Mouse (Mus musculus): ENCODE data around the gene B230217C12Rik. TPM values are rescaled to one million over a fixed set of nuclear protein-coding genes. Genes with fewer than 3 reads are reported as not detected.

Gene B230217C12Rik
- 0.58 and 0.85 TPM in 2 replicates for polyA plus RNA-seq (2012; ENCODE audit: low replicate concordance)

GRCm38 (mm10) chr11:97840539-97840954, at the start of gene B230217C12Rik:
B230217C12Rik (plus strand) TSS chr11:97840780.

GRCm38 (mm10) chr11:97798782-97799145, 41.8 kb upstream of the B230217C12Rik start, which contains the start of gene Lasp1:
Lasp1 (plus strand) TSS chr11:97799000.

GRCm38 (mm10) chr11:97883918-97884600, 43.5 kb downstream of the B230217C12Rik start, which contains the start of gene Fbxo47:
Fbxo47 (minus strand) TSS chr11:97884154.

Other genes with a start within 250 kb of the B230217C12Rik start
- 32.1 and 80.1 TPM in 2 replicates for gene Epop, start 211.1 kb upstream of the B230217C12Rik start, polyA plus RNA-seq (2012; ENCODE audit: low replicate concordance)
- gene Mllt6, start 177.4 kb upstream of the B230217C12Rik start, polyA plus RNA-seq (2012; ENCODE audit: low replicate concordance), result 210 and 328 TPM in 2 replicates
- 3.5 and 10.2 TPM in 2 replicates for gene Cisd3, start 155.0 kb upstream of the B230217C12Rik start, polyA plus RNA-seq (2012; ENCODE audit: low replicate concordance)
- gene Pcgf2, start 140.3 kb upstream of the B230217C12Rik start, polyA plus RNA-seq (2012; ENCODE audit: low replicate concordance), result 13.2 and 62.7 TPM in 2 replicates
- gene Psmb3, start 137.4 kb upstream of the B230217C12Rik start, polyA plus RNA-seq (2012; ENCODE audit: low replicate concordance), result 12.3 and 135 TPM in 2 replicates
- 28.9 and 33.1 TPM in 2 replicates for gene Pip4k2b, start 96.1 kb upstream of the B230217C12Rik start, polyA plus RNA-seq (2012; ENCODE audit: low replicate concordance)
- 18.5 and 25.8 TPM in 2 replicates for gene Cwc25, start 74.2 kb upstream of the B230217C12Rik start, polyA plus RNA-seq (2012; ENCODE audit: low replicate concordance)
- not detected in 2 replicates for gene 1700001P01Rik, start 64.9 kb upstream of the B230217C12Rik start, polyA plus RNA-seq (2012; ENCODE audit: low replicate concordance)
- gene Rpl23, start 58.3 kb upstream of the B230217C12Rik start, polyA plus RNA-seq (2012; ENCODE audit: low replicate concordance), result 53.7 and 191 TPM in 2 replicates
- gene Lasp1, start 41.8 kb upstream of the B230217C12Rik start, polyA plus RNA-seq (2012; ENCODE audit: low replicate concordance), result 121 and 395 TPM in 2 replicates
- gene Fbxo47, start 43.4 kb downstream of the B230217C12Rik start, polyA plus RNA-seq (2012; ENCODE audit: low replicate concordance), result 0.12 TPM in 1 of 2 replicates, not detected in the other
- gene Plxdc1, start 145.7 kb downstream of the B230217C12Rik start, polyA plus RNA-seq (2012; ENCODE audit: low replicate concordance), result 3.5 and 4.8 TPM in 2 replicates
- gene Arl5c, start 155.4 kb downstream of the B230217C12Rik start, polyA plus RNA-seq (2012; ENCODE audit: low replicate concordance), result 37.5 and 38.4 TPM in 2 replicates
- 8.5 and 19.3 TPM in 2 replicates for gene Cacnb1, start 182.3 kb downstream of the B230217C12Rik start, polyA plus RNA-seq (2012; ENCODE audit: low replicate concordance)
- gene Rpl19, start 185.9 kb downstream of the B230217C12Rik start, polyA plus RNA-seq (2012; ENCODE audit: low replicate concordance), result 665 and 1,760 TPM in 2 replicates
- gene Stac2, start 212.7 kb downstream of the B230217C12Rik start, polyA plus RNA-seq (2012; ENCODE audit: low replicate concordance), result 19.2 and 20.3 TPM in 2 replicates